Mouse (Mus musculus) liver, postnatal 0 days (tissue): ENCODE measurements around the gene Kcna2. TPM values are rescaled to one million over a fixed set of nuclear protein-coding genes. Genes with fewer than 3 reads are reported as not detected.

Source experiments
- ATAC-seq: fragments of 200-750 bp; cut with Nextera tagmentation; 2 replicates; pipeline ENCODE4 v1.8.0; 2017; ENCODE audit warnings: mild to moderate bottlenecking, moderate library complexity
- DNase-seq: peaks from one replicate; pipeline ENCODE4 v3.0.0-alpha.2; 2016
- H3K27ac ChIP-seq: fragments of 300-500 bp; sonication (generic); 2 replicates; pipeline ENCODE4 v1.5.1; 2014; ENCODE audit warnings: antibody characterized with exemption, moderate library complexity, mild to moderate bottlenecking, low read depth
- H3K27me3 ChIP-seq: fragments of 300-500 bp; sonication (generic); 2 replicates; pipeline ENCODE4 v1.6.1; 2014; ENCODE audit warnings: low read length, control low read depth, mixed read lengths; ENCODE audit not compliant: insufficient read depth
- H3K36me3 ChIP-seq: fragments of 300-500 bp; sonication (generic); replicated peaks from 2 replicates; pipeline ENCODE4 v1.6.1; 2014; ENCODE audit warnings: mild to moderate bottlenecking, control low read depth, low read length, moderate library complexity, mixed read lengths; ENCODE audit not compliant: insufficient read depth
- H3K4me1 ChIP-seq: fragments of 300-500 bp; sonication (generic); 2 replicates; pipeline ENCODE4 v1.6.1; 2014; ENCODE audit warnings: antibody characterized with exemption, mild to moderate bottlenecking, control low read depth; ENCODE audit not compliant: insufficient read depth
- H3K4me2 ChIP-seq: fragments of 300-500 bp; sonication (generic); 2 replicates; pipeline ENCODE4 v1.6.1; 2014; ENCODE audit warnings: low read depth, mild to moderate bottlenecking, low read length, moderate library complexity, mixed read lengths
- H3K4me3 ChIP-seq: fragments of 300-500 bp; sonication (generic); 2 replicates; pipeline ENCODE4 v1.5.1; 2014; ENCODE audit warnings: low read depth, low read length
- H3K9ac ChIP-seq: fragments of 300-500 bp; sonication (generic); replicated peaks from 2 replicates; pipeline ENCODE4 v1.6.1; 2014; ENCODE audit warnings: mild to moderate bottlenecking, moderate library complexity
- H3K9me3 ChIP-seq: fragments of 300-500 bp; sonication (generic); 2 replicates; pipeline ENCODE4 v1.6.1; 2016; ENCODE audit warnings: mild to moderate bottlenecking, control low read depth, low read length, mixed read lengths
- CTCF ChIP-seq: sonication (generic); IDR thresholded peaks from 2 replicates; pipeline ENCODE4 v1.5.1; 2016; ENCODE audit warnings: antibody characterized with exemption, low read depth
- EP300 ChIP-seq: IDR thresholded peaks from 2 replicates; pipeline ENCODE4 v1.6.1; 2016; ENCODE audit warnings: antibody characterized with exemption, low read depth, mild to moderate bottlenecking
- WGBS: fragments of 180-500 bp; shearing (Covaris S2); extraction: QIAGEN DNeasy Blood & Tissue Kit; methylation state at CpG from one replicate; pipeline ENCODE4 v1.1.7; 2014; ENCODE audit not compliant: insufficient replicate concordance; 5-methylcytosine and 5-hydroxymethylcytosine counted together
- polyA plus RNA-seq: library from polyadenylated mRNA; unstranded; fragments of >200 nt; fragmentation: Nextera tagmentation; extraction: Ambion mirVana; gene quantifications from 2 replicates; pipeline ENCODE4 v1.2.1, GENCODE M21; 2015

The Kcna2 gene
- polyA plus RNA-seq, 1 experiment from 2014 or later, result 0.11 TPM

DNA sequence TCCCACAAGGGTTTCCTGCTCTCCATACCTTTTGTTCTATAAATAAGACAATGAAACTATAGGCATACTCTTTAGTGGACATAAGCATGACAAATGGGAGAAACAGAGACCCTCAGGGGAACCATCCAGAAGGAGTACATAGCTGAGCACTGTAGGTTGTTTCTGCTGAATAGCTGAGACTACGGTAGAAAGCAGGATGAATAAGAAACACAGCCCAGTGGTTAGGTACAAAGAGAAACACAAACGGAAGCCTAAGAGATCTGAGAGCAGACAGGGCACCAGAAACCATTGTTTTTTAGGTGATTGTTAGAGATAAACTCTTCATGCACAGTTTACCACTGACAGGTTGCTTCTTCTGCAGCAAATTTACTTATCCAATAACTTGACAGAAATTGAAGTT is 1.1 kb upstream of the Kcna2 start:
- WGBS, result 43% methylated on average over 2 of the region's 2 CpGs
- no peak for DNase-seq
- no peak for ATAC-seq

DNA sequence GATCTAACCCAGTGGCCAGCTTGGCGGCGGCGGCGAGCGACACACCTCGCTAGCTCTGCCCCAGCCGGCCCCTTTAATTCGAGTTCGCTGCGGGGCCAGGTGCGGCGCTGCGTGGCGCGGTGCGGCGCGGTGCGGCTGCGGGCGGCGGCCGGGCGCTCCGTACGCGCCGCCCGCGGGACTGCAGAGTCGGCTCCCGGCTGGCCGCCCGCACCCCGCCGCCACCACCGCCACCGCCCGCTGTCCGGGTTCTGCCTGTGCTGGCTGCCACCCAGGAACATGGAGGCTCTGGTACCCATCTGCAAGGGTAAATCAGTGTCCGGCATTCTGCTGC is 475 bp downstream of the Kcna2 start:
- Histone ChIP-seq H3K36me3 (no peaks in the 10 kb centered on the region), H3K4me1 (no peaks in the 10 kb centered on the region), H3K27ac (no peak overlapping the region), H3K27me3 (peaks cover 43% of the 10 kb centered on the region), H3K9me3 (no peaks in the 10 kb centered on the region), H3K4me3 (peak overlapping the region; percentile 24; the same call in 1 of the 2 replicates), H3K9ac (no peak overlapping the region), H3K4me2 (peak overlapping the region; percentile 50)
- TF ChIP-seq EP300, result no peak
- no peak for TF ChIP-seq CTCF
- ATAC-seq (no peak), DNase-seq (no peak)
- 2% methylated on average over 40 of the region's 41 CpGs for WGBS

More for the DNA sequence above, 1.1 kb upstream of the Kcna2 start:
- Histone ChIP-seq H3K9me3 (no peaks in the 10 kb centered on the region), H3K27me3 (peaks cover 43% of the 10 kb centered on the region), H3K9ac (no peak overlapping the region), H3K4me2 (no peak overlapping the region), H3K4me1 (no peaks in the 10 kb centered on the region), H3K36me3 (no peaks in the 10 kb centered on the region), H3K27ac (no peak overlapping the region), H3K4me3 (no peak overlapping the region)
- TF ChIP-seq EP300, result no peak
- TF ChIP-seq CTCF, result no peak

DNA sequence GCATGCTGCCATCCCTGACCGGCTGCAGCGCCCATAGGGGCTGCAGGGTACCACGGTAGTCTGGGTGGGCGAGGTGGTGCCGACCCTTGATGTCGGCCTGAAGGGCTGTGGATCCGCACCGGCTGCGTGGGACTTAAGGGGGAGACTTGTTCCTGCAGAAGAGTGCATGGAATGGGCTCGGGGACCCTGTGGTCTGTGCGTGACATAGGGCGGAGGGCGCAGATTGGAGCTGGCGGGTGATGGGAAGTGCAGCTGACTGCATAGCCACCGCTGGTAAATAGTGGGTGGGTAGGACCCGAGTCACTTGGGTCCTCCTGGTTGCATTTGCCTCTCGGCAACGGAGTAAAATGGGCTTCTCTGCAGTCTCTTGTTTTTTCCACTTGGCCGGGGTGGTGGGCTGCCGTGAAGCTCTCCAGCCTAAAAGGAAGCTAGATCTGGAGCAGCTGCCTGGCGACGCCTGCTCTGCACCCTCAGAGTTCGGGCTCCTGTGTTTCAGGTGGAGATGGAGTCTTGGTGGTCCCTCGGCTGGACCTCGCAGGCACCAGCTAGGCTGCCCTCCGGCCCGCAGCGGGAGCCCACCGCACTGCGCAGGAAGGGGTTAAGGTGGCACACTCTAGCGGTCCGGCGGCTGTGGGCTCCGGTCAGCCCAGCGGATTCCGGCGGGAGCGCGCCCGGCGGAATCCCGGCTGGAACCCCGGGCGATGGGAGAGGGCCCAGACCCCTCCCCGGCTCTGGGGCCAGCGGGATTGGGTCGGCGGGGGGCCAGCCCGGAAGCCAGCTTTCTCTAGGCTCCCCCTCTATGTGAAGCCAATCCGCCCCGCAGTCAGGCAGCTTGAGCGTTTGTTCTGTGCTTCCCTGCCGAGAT is 1.1 kb downstream of the Kcna2 start:
- TF ChIP-seq CTCF (no peak), EP300 (no peak)
- peak overlapping the region; percentile 50 for H3K4me2 ChIP-seq
- DNase-seq (no peak), ATAC-seq (no peak)
- H3K9ac ChIP-seq, result no peak overlapping the region
- peaks cover 43% of the 10 kb centered on the region for H3K27me3 ChIP-seq
- no peaks in the 10 kb centered on the region for H3K9me3 ChIP-seq
- H3K36me3 ChIP-seq, result no peaks in the 10 kb centered on the region
- peak overlapping the region; percentile 24 for H3K4me3 ChIP-seq
- WGBS, result 2% methylated on average over 53 of the region's 53 CpGs
- no peaks in the 10 kb centered on the region for H3K4me1 ChIP-seq
- no peak overlapping the region for H3K27ac ChIP-seq

DNA sequence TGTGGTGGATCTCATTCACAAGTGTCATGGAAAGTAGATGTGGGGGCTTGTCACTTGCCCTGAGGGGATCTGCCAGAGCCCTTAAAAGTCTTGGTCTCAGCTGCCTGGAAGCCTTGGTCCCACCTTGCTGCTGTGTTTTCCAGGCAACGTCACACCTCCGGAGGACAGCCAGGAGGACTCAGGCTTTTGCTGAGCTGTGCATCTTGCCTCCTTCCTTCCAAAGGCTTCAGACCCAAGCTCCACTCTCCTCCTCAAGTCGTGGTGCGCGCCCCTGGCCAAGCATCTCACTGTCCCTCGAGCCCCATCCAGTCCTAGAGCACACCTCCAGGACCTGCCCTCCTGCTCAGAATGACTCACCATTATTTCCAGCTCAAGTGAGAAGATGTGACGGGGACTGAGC is 2.1 kb downstream of the Kcna2 start:
- no peak for TF ChIP-seq EP300
- TF ChIP-seq CTCF, result no peak
- Histone ChIP-seq H3K4me1 (no peaks in the 10 kb centered on the region), H3K4me3 (no peak overlapping the region), H3K4me2 (no peak overlapping the region), H3K9me3 (no peaks in the 10 kb centered on the region), H3K9ac (no peak overlapping the region), H3K27ac (no peak overlapping the region), H3K36me3 (no peaks in the 10 kb centered on the region), H3K27me3 (peaks cover 43% of the 10 kb centered on the region)
- ATAC-seq (no peak), DNase-seq (no peak)
- WGBS, result 58% methylated on average over 7 of the region's 7 CpGs

DNA sequence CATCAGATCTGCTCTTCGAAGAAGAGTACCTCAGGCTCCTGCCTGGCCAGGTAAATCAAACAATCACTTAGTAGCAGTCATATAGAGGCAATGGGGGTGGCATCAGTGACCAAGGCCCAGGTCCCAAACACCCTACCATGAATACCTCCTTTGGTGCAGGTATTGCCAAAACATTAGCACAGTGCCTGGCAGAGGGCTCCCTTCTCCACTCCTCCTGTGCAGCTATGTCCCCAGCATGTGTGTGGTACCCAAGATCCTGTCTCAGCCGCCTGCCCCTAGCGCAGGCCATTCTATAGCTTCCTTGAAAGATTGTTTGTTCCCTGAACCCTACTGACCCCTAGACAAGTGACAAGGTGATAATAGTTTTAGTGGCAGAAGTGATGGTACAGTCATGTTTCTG is 2.5 kb downstream of the Kcna2 start:
- WGBS, result 72% methylated on average over 3 of the region's 3 CpGs
- Histone ChIP-seq H3K4me2 (no peak overlapping the region), H3K36me3 (no peaks in the 10 kb centered on the region), H3K9me3 (no peaks in the 10 kb centered on the region), H3K27ac (no peak overlapping the region), H3K4me1 (no peaks in the 10 kb centered on the region), H3K27me3 (peaks cover 43% of the 10 kb centered on the region), H3K4me3 (no peak overlapping the region), H3K9ac (no peak overlapping the region)
- TF ChIP-seq EP300 (no peak), CTCF (no peak)
- ATAC-seq, result no peak
- no peak for DNase-seq

DNA sequence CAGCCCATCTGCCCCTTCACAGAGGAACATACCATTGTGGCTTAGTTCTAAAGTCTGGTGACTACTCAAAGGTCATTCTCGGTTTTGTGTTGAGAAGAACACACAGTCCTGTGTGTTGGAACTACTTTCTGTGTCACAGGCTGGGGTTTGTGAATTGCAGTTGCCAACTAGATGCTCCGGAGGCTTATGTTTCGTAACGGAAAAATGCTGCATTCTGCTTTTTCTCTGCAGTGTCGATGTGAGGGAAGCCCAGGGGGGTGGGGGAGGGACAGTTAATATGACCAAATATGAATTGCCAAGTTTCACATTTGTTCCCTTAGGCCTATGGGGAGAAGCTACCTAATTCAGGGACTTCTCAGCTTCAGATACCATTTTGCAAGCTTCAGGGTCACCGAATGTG is 5.0 kb downstream of the Kcna2 start:
- Histone ChIP-seq H3K9me3 (no peaks in the 10 kb centered on the region), H3K4me3 (no peak overlapping the region), H3K36me3 (no peaks in the 10 kb centered on the region), H3K4me1 (no peaks in the 10 kb centered on the region), H3K27ac (no peak overlapping the region), H3K9ac (no peak overlapping the region), H3K4me2 (no peak overlapping the region), H3K27me3 (peaks cover 27% of the 10 kb centered on the region)
- WGBS, result 72% methylated on average over 6 of the region's 6 CpGs
- ATAC-seq (no peak), DNase-seq (no peak)
- TF ChIP-seq CTCF (no peak), EP300 (no peak)

DNA sequence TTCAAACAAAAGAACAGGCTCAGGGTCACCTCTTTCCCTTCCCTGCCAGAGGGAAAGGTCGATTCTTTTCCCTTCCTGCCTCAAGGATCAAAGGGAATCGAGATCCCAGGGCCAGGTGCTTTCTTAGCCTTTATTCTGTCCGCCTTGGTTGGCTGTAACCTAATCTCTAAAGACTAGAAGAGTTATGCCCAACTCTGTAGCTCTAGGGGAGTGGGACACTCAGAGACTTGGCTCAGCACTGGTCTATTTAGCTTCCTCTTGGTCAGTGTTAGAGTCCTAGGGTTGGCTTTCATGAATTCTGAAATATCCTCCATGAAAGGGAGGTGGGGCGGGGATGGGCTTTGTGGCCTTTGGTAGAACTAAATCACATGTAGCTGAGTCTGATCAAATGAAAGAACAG is 11.6 kb downstream of the Kcna2 start:
- Histone ChIP-seq H3K9ac (no peak overlapping the region), H3K36me3 (no peaks in the 10 kb centered on the region), H3K4me1 (no peaks in the 10 kb centered on the region), H3K4me3 (no peak overlapping the region), H3K4me2 (no peak overlapping the region), H3K9me3 (no peaks in the 10 kb centered on the region), H3K27ac (no peak overlapping the region), H3K27me3 (no peaks in the 10 kb centered on the region)
- 49% methylated on average over 4 of the region's 4 CpGs for WGBS
- no peak for ATAC-seq
- TF ChIP-seq EP300, result no peak
- no peak for TF ChIP-seq CTCF
- no peak for DNase-seq
